Mouse (Mus musculus): ENCODE results near the gene Serac1. TPM values are rescaled to one million over a fixed set of nuclear protein-coding genes. Genes with fewer than 3 reads are reported as not detected.

Serac1 gene
- polyA plus RNA-seq, 1 experiment = 27.3 TPM

GRCm38 (mm10) chr17:6003661-6004060, 75.9 kb downstream of the Serac1 start:
- TF ChIP-seq CTCF (IDR thresholded peaks at IDR 0.05; ENCODE audit: borderline replicate concordance, extremely low read depth, insufficient read depth, insufficient read length) (no peak), POLR2A (IDR thresholded peaks at IDR 0.05; ENCODE audit: borderline replicate concordance, extremely low read depth, insufficient read depth, insufficient read length, poor library complexity, severe bottlenecking) (no peak)
- DNase-seq (ENCODE audit: low read depth) = no peak

GRCm38 (mm10) chr17:6002563-6002962, 77.0 kb downstream of the Serac1 start:
- no peak for DNase-seq (ENCODE audit: low read depth)
- no peak for TF ChIP-seq POLR2A (IDR thresholded peaks at IDR 0.05; ENCODE audit: borderline replicate concordance, extremely low read depth, insufficient read depth, insufficient read length, poor library complexity, severe bottlenecking)
- TF ChIP-seq CTCF (IDR thresholded peaks at IDR 0.05; ENCODE audit: borderline replicate concordance, extremely low read depth, insufficient read depth, insufficient read length) = no peak

- TF ChIP-seq CTCF (IDR thresholded peaks at IDR 0.05; ENCODE audit: borderline replicate concordance, extremely low read depth, insufficient read depth, insufficient read length) (no peak), POLR2A (IDR thresholded peaks at IDR 0.05; ENCODE audit: borderline replicate concordance, extremely low read depth, insufficient read depth, insufficient read length, poor library complexity, severe bottlenecking) (no peak)
These were observed 77.7 kb downstream of the Serac1 start for GRCm38 (mm10) chr17:6001836-6002235.

GRCm38 (mm10) chr17:6001389-6001788, 78.2 kb downstream of the Serac1 start:
- TF ChIP-seq CTCF (IDR thresholded peaks at IDR 0.05; ENCODE audit: borderline replicate concordance, extremely low read depth, insufficient read depth, insufficient read length) (no peak), POLR2A (IDR thresholded peaks at IDR 0.05; ENCODE audit: borderline replicate concordance, extremely low read depth, insufficient read depth, insufficient read length, poor library complexity, severe bottlenecking) (no peak)
- DNase-seq (ENCODE audit: low read depth) = no peak

More at GRCm38 (mm10) chr17:6001836-6002235, 77.7 kb downstream of the Serac1 start:
- no peak for DNase-seq (ENCODE audit: low read depth)

GRCm38 (mm10) chr17:6000864-6001319, 78.6 kb downstream of the Serac1 start:
- no peak for DNase-seq (ENCODE audit: low read depth)

GRCm38 (mm10) chr17:5999039-5999543, 80.5 kb downstream of the Serac1 start:
- DNase-seq (ENCODE audit: low read depth) = no peak
- TF ChIP-seq POLR2A (IDR thresholded peaks at IDR 0.05; ENCODE audit: borderline replicate concordance, extremely low read depth, insufficient read depth, insufficient read length, poor library complexity, severe bottlenecking) = no peak
- no peak for TF ChIP-seq CTCF (IDR thresholded peaks at IDR 0.05; ENCODE audit: borderline replicate concordance, extremely low read depth, insufficient read depth, insufficient read length)

More at GRCm38 (mm10) chr17:6000864-6001319, 78.6 kb downstream of the Serac1 start:
- TF ChIP-seq CTCF (IDR thresholded peaks at IDR 0.05; ENCODE audit: borderline replicate concordance, extremely low read depth, insufficient read depth, insufficient read length) (no peak), POLR2A (IDR thresholded peaks at IDR 0.05; ENCODE audit: borderline replicate concordance, extremely low read depth, insufficient read depth, insufficient read length, poor library complexity, severe bottlenecking) (no peak)

- no peak for DNase-seq (ENCODE audit: low read depth)
- no peak for TF ChIP-seq POLR2A (IDR thresholded peaks at IDR 0.05; ENCODE audit: borderline replicate concordance, extremely low read depth, insufficient read depth, insufficient read length, poor library complexity, severe bottlenecking)
- no peak for TF ChIP-seq CTCF (IDR thresholded peaks at IDR 0.05; ENCODE audit: borderline replicate concordance, extremely low read depth, insufficient read depth, insufficient read length)
These were observed 81.4 kb downstream of the Serac1 start for GRCm38 (mm10) chr17:5998235-5998500.

GRCm38 (mm10) chr17:5997380-5998234, 81.9 kb downstream of the Serac1 start:
- DNase-seq (ENCODE audit: low read depth) = no peak
- TF ChIP-seq CTCF (IDR thresholded peaks at IDR 0.05; ENCODE audit: borderline replicate concordance, extremely low read depth, insufficient read depth, insufficient read length) (no peak), POLR2A (IDR thresholded peaks at IDR 0.05; ENCODE audit: borderline replicate concordance, extremely low read depth, insufficient read depth, insufficient read length, poor library complexity, severe bottlenecking) (no peak)

- no peak for DNase-seq (ENCODE audit: low read depth)
- no peak for TF ChIP-seq CTCF (IDR thresholded peaks at IDR 0.05; ENCODE audit: borderline replicate concordance, extremely low read depth, insufficient read depth, insufficient read length)
- no peak for TF ChIP-seq POLR2A (IDR thresholded peaks at IDR 0.05; ENCODE audit: borderline replicate concordance, extremely low read depth, insufficient read depth, insufficient read length, poor library complexity, severe bottlenecking)
These were observed 83.0 kb downstream of the Serac1 start for GRCm38 (mm10) chr17:5996589-5996988.

GRCm38 (mm10) chr17:5994606-5995005, 84.9 kb downstream of the Serac1 start:
- no peak for TF ChIP-seq CTCF (IDR thresholded peaks at IDR 0.05; ENCODE audit: borderline replicate concordance, extremely low read depth, insufficient read depth, insufficient read length)
- no peak for TF ChIP-seq POLR2A (IDR thresholded peaks at IDR 0.05; ENCODE audit: borderline replicate concordance, extremely low read depth, insufficient read depth, insufficient read length, poor library complexity, severe bottlenecking)
- no peak for DNase-seq (ENCODE audit: low read depth)

GRCm38 (mm10) chr17:5993581-5994260, 85.8 kb downstream of the Serac1 start:
- TF ChIP-seq CTCF (IDR thresholded peaks at IDR 0.05; ENCODE audit: borderline replicate concordance, extremely low read depth, insufficient read depth, insufficient read length) (no peak), POLR2A (IDR thresholded peaks at IDR 0.05; ENCODE audit: borderline replicate concordance, extremely low read depth, insufficient read depth, insufficient read length, poor library complexity, severe bottlenecking) (no peak)
- DNase-seq (ENCODE audit: low read depth) = no peak
